Mouse (Mus musculus): ENCODE results near the gene Alg2. TPM values are rescaled to one million over a fixed set of nuclear protein-coding genes. Genes with fewer than 3 reads are reported as not detected.
A peak's percentile ranks its signal among the peaks of the same experiment; 100 is the strongest.

Alg2 gene
- polyA plus RNA-seq, 1 experiment from 2014 or later: 332 TPM

DNA sequence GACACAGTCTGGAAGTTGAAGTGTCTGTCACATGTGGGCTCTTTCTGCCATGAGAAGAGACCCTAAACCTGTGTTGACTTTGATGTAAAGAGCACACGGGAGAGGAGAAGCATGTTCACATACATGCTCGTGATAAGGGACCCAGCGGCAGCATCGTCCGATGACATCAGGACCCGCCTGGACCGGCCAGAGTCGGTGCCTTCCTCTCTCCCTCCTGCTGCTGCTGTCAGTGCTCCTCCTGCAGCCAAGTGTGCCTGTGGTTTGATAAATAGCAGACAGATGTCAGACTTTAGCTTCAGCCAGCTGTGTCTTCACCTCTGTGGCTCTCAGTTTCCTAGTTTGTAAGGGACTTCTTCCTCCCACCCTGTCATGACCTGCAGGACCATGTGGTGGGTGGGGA lies 19.3 kb upstream of the Alg2 start:
- H3K9ac ChIP-seq: no peak overlapping the region

DNA sequence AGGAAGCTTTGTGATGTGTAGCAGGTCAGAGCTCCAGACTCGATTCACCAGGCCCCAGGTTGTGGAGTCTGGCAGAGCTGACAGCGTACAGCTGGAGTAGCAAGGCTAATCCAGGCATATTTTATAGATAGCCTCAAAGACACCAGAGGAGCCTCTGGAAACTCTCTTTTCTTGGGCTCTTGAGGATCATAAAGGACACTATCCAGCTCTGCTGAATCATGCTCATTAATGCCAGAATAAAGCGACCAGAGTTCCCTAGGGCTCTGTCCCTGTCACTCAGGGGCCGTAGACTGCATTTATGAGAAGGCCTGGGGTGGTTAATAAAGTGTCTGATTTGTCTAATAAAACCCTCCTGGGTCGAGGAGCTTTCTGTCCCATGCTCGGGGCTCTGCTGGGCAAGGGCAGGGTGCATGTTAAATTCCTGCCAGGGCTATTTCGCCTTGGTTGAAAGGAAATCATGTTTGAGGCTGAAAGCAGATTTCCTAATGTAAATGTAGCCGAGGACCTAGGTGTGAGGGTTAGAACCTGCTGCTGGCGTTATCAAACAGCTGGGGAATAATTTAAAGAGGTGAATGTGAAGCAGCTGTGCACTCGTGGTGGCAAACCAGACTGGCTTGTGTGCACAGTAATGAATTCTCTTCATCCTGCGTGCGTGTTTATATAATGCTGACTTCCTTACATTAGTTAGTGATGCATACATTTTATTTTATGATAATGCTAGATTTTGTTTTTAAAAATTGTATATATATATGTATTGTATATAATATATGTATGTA lies 18.4 kb upstream of the Alg2 start:
- no peak overlapping the region for H3K4me3 ChIP-seq
- no peak overlapping the region for H3K9ac ChIP-seq
- peak overlapping the region; percentile 48; the same call in 1 of the 2 replicates for H3K27ac ChIP-seq
- no peak overlapping the region for H3K4me2 ChIP-seq
- no peaks in the 10 kb centered on the region for H3K36me3 ChIP-seq (replicated peaks)
- ATAC-seq (replicated peaks): peak; percentile 77
- 36% methylated on average over 12 of the region's 12 CpGs for WGBS
- H3K9me3 ChIP-seq: no peaks in the 10 kb centered on the region
- H3K4me1 ChIP-seq: peaks cover 9% of the 10 kb centered on the region
- no peaks in the 10 kb centered on the region for H3K27me3 ChIP-seq (replicated peaks)

More for the DNA sequence above, 19.3 kb upstream of the Alg2 start:
- no peak overlapping the region for H3K27ac ChIP-seq
- no peak overlapping the region for H3K4me2 ChIP-seq
- H3K36me3 ChIP-seq (replicated peaks): no peaks in the 10 kb centered on the region
- 0 out of 2 replicates have a peak, but pooled peaks cover 3% of the 10 kb centered on the region for H3K27me3 ChIP-seq (replicated peaks)
- H3K9me3 ChIP-seq: no peaks in the 10 kb centered on the region
- H3K4me3 ChIP-seq: no peak overlapping the region
- ATAC-seq (replicated peaks): no peak
- peaks cover 9% of the 10 kb centered on the region for H3K4me1 ChIP-seq
- WGBS: 78% methylated on average over 8 of the region's 8 CpGs

DNA sequence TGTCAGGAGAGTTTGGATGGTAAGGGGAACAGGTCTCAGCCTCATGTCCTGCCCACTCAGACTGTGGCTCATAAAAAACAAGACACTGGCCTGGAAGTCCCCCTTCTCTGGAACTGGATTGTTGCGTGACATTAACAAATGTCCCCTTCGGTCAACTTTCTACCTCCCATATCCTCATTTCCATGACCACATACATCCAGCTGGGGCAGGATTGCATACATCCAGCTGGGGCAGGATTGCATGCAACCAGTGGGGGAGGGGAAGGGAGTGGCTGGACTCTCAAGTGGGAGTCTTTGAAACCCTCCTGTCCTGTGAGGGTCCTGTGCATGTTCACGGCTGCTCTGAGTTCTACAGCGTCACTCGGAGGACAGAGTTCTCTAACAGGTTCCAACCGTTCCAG lies 17.1 kb upstream of the Alg2 start:
- Histone ChIP-seq H3K36me3 (replicated peaks) (no peaks in the 10 kb centered on the region), H3K4me1 (peaks cover 9% of the 10 kb centered on the region), H3K27ac (no peak overlapping the region), H3K27me3 (replicated peaks) (no peaks in the 10 kb centered on the region), H3K9ac (no peak overlapping the region), H3K4me2 (no peak overlapping the region), H3K9me3 (no peaks in the 10 kb centered on the region), H3K4me3 (no peak overlapping the region)
- ATAC-seq (replicated peaks): no peak
- WGBS: 77% methylated on average over 6 of the region's 6 CpGs

DNA sequence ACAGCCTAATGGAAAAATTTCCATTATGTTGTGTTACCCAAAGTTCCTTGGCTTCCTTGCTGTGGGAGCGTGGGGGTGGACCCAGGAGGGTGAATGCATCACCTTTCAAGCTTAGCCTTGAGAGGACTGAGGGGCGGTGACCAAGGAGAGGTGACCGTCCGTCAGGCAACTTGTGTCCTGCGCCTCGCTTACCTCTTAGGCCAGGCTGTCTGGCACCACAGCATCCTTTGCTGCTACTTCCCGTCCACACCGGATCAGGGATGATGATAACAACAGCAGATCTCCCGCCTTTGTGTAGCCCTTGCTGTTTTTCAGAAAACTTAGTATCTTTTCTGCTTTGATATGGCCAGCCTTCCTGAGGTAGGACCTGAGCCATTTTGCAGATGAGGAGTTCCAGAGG lies 6.4 kb upstream of the Alg2 start:
- Histone ChIP-seq H3K27ac (no peak overlapping the region), H3K9ac (no peak overlapping the region), H3K4me2 (no peak overlapping the region), H3K4me1 (peaks cover 9% of the 10 kb centered on the region), H3K27me3 (replicated peaks) (no peaks in the 10 kb centered on the region), H3K4me3 (no peak overlapping the region), H3K9me3 (no peaks in the 10 kb centered on the region), H3K36me3 (replicated peaks) (peaks cover 45% of the 10 kb centered on the region)
- ATAC-seq (replicated peaks): no peak
- WGBS: 92% methylated on average over 9 of the region's 9 CpGs

DNA sequence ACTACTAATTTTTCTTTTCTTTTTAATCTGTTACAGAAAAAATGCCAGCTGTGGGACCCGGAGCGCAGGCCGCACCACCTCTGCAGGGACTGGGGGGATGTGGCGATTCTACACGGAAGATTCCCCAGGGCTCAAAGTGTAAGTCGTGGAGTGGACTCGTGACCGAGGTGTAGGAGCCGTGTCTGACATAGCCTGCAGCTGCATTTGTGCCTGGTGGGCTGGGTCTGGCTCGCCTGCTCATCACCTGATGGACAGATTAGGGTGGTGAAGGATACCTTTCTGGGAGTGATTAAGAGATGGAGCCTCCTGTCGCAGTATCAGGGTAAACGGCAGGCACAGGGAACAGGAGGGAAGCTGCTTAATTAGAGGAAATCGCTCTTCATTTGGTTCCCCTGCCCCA lies 6.0 kb upstream of the Alg2 start:
- no peaks in the 10 kb centered on the region for H3K9me3 ChIP-seq
- ATAC-seq (replicated peaks): no peak
- peaks cover 45% of the 10 kb centered on the region for H3K36me3 ChIP-seq (replicated peaks)
- no peak overlapping the region for H3K9ac ChIP-seq
- H3K27ac ChIP-seq: no peak overlapping the region
- peaks cover 14% of the 10 kb centered on the region for H3K4me1 ChIP-seq
- no peaks in the 10 kb centered on the region for H3K27me3 ChIP-seq (replicated peaks)
- H3K4me3 ChIP-seq: no peak overlapping the region
- H3K4me2 ChIP-seq: no peak overlapping the region
- 92% methylated on average over 13 of the region's 13 CpGs for WGBS

DNA sequence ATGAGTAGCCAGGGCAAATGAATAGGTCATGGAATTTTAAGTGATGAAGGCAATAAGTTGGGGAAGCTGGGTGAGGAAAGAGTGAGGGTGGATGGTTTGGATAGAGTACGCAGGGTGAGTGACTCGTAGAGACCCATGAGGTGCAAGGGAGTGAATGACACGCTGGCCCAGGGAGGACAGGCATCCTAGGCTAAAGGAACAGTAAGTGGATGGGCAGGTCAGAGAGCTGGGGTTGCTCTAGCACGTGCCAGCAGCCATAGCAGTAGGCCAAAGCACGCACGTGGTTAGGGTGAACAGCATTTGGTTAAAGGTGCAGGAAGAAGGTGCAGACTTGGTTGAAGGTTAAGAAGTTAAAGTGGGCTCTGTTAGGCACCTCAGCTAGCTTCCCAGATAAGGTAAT lies 3.4 kb upstream of the Alg2 start:
- Histone ChIP-seq H3K4me3 (no peak overlapping the region), H3K9ac (no peak overlapping the region), H3K4me1 (peaks cover 23% of the 10 kb centered on the region), H3K4me2 (no peak overlapping the region), H3K27ac (no peak overlapping the region), H3K9me3 (no peaks in the 10 kb centered on the region), H3K27me3 (replicated peaks) (no peaks in the 10 kb centered on the region), H3K36me3 (replicated peaks) (peaks cover 37% of the 10 kb centered on the region)
- ATAC-seq (replicated peaks): no peak
- WGBS: 96% methylated on average over 6 of the region's 6 CpGs

DNA sequence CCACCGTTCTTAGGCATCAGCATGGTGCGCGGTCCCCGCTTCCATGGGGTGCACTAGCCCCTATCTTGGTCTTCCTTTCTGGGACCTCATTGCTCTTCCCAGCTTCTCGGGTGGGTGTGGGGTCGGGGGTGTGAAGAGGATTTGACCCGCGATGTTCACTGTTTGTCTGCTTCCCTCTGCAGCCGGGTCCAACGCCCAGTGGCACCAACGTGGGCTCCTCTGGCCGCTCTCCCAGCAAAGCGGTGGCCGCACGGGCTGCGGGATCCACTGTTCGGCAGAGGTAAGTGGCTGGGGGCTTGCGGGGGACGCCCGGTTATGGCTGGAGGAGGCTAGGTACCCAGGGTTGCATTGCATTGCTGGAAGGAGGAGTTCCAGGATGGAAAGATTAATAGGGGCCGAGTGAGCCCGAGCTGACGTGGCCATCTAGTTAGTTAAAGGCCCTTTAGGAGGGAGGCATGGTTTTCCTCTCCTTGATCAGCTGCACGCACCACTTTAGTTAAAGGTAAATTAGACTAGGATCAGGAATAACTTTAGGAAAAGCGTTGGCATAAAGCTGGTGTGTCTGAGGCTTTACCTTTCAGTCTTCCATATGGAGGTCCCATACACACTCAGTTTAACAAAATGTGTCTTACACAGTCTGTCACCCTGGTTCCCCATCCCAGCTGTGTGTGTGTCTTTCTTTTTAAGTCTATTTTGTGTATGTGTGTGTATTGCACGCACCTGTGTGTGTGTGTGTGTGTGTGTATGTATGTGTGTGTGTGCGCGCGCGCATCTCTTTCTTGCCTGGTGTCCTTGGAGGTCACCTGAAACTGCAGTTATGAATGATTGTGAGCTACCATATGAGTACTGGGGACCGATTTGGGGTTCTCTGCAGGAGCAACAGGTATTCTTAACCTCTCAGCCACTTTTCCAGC lies 854 bp upstream of the Alg2 start:
- Histone ChIP-seq H3K27ac (peak overlapping the region; percentile 96), H3K9me3 (no peaks in the 10 kb centered on the region), H3K4me2 (peak overlapping the region; percentile 78), H3K9ac (peak overlapping the region; percentile 91), H3K4me1 (peaks cover 26% of the 10 kb centered on the region), H3K4me3 (peak overlapping the region; percentile 85), H3K27me3 (replicated peaks) (no peaks in the 10 kb centered on the region), H3K36me3 (replicated peaks) (peaks cover 40% of the 10 kb centered on the region)
- ATAC-seq (replicated peaks): no peak
- WGBS: 14% methylated on average over 31 of the region's 31 CpGs

DNA sequence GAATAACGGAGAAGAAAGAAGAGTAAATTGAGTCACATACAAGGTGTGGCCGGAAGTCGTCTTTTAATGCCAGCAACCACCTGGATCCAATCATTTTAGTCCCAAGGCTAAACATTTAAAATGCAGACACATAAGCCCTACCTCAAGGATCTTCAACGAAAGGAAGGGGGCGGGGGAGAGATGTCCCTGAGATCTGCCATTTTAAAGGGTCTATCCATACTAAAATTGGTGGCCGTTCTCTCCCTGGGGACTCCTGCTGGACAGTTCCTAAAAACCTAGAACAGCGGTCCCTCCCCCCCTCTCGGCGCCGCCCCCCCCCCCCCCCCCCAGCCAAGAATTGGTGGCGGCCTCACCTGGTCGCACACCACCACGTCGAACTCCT lies 556 bp downstream of the Alg2 start:
- H3K9me3 ChIP-seq: no peaks in the 10 kb centered on the region
- no peaks in the 10 kb centered on the region for H3K27me3 ChIP-seq (replicated peaks)
- peak overlapping the region; percentile 91 for H3K9ac ChIP-seq
- H3K36me3 ChIP-seq (replicated peaks): peaks cover 47% of the 10 kb centered on the region
- ATAC-seq (replicated peaks): peak; percentile 38
- H3K4me2 ChIP-seq: peak overlapping the region; percentile 78
- H3K27ac ChIP-seq: peak overlapping the region; percentile 96
- WGBS: 2% methylated on average over 10 of the region's 14 CpGs
- peaks cover 26% of the 10 kb centered on the region for H3K4me1 ChIP-seq
- peak overlapping the region; percentile 85 for H3K4me3 ChIP-seq

DNA sequence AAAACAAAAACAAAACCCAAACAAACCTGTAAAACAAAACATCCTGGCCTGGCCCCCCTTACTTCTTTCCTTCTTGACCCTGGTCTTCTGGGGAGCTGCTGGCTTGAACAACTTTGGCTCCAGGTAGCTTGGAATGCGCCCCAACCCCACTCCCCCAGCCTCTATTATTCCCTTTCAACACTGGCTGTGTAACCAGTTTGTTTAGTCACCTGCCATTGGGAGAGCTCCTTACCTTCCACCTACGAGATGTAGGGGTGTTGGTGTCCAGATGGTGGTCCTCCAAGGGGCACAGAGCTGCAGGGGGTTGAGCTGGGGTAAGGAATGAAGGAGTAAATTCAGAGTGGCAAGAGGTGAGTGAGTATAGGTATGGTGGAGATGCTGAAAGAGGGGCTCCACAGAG lies 6.9 kb downstream of the Alg2 start:
- no peak overlapping the region for H3K4me2 ChIP-seq
- H3K4me1 ChIP-seq: no peaks in the 10 kb centered on the region; the same call in 1 of the 2 replicates

DNA sequence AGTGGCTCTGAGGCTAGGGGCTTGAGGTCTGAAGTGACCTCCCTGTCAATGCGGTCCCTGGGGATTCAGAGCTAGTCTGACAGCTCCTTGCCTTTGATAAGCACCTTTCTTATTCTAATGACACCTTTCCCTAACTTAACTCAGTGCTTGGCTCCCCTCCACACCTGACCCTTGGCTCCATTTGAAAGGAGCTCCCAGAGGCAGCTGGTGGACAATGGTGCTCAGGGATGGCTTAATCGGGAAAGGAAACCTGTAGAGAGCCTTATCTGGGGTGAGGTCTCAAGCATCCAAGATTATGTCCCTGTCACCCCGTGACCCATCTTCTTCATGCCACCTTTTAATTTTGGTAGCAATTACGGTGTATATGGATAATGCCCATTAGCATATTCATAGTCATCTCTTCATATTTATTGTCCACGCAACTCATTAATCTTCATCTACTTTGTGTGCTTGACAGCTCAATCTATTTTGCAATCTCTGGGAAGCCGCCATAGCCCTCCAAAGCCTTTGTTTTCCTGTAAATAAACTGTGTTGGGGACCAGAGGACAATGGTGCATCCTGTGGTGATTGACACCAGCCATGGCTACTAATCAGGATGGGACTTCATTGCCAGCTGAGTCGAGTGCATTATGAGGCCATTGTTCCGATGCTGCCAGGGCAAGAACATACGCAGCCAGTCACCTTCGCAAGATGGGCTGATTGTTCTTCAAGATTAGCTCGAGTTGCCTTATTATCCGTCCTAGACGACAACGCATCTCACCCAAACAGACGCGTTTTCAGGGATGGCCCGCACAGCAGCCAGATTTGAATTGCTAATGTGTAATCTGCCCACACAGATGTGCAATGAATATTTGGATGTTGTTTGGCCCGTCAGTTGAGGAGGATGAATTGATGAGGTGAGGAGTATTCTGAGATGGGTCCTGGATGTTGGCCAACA lies 24.3 kb downstream of the Alg2 start:
- no peak for ATAC-seq (replicated peaks)
- H3K4me2 ChIP-seq: peak overlapping the region; percentile 21; the same call in 1 of the 2 replicates
- WGBS: 12% methylated on average over 18 of the region's 18 CpGs
- H3K27me3 ChIP-seq (replicated peaks): no peaks in the 10 kb centered on the region
- no peaks in the 10 kb centered on the region for H3K9me3 ChIP-seq
- no peak overlapping the region for H3K27ac ChIP-seq
- H3K9ac ChIP-seq: no peak overlapping the region
- 0 out of 2 replicates have a peak, but pooled peaks cover 2% of the 10 kb centered on the region for H3K4me1 ChIP-seq
- H3K36me3 ChIP-seq (replicated peaks): no peaks in the 10 kb centered on the region
- H3K4me3 ChIP-seq: no peak overlapping the region

More for the DNA sequence above, 6.9 kb downstream of the Alg2 start:
- Histone ChIP-seq H3K27me3 (replicated peaks) (no peaks in the 10 kb centered on the region), H3K9ac (no peak overlapping the region), H3K27ac (no peak overlapping the region), H3K36me3 (replicated peaks) (peaks cover 49% of the 10 kb centered on the region), H3K4me3 (no peak overlapping the region), H3K9me3 (no peaks in the 10 kb centered on the region)
- WGBS: 97% methylated on average over 2 of the region's 2 CpGs
- no peak for ATAC-seq (replicated peaks)

DNA sequence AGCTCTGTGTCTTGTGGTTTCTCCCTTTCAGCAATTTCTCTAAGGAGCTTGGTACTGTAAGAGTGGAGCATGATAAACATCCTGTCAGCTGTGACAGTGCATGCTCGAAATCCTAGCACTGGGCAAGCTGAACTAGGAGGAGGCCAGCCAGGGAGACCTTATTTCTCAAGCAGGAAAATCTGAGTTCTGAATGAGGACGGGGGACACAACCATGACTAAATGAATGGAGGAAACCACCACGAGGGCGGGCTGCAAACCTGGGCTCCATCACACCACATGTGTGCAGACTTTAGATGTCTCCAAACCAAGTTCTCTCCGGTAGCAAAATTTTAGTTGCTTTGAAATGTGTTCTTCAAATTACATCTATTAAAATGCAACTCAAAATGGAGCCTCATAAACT lies 25.0 kb downstream of the Alg2 start:
- no peak for ATAC-seq (replicated peaks)
- Histone ChIP-seq H3K4me3 (no peak overlapping the region), H3K27me3 (replicated peaks) (no peaks in the 10 kb centered on the region), H3K9ac (no peak overlapping the region), H3K9me3 (no peaks in the 10 kb centered on the region), H3K4me1 (0 out of 2 replicates have a peak, but pooled peaks cover 2% of the 10 kb centered on the region), H3K4me2 (no peak overlapping the region), H3K36me3 (replicated peaks) (no peaks in the 10 kb centered on the region), H3K27ac (no peak overlapping the region)
- 59% methylated on average over 5 of the region's 5 CpGs for WGBS

Measured in midbrain, embryonic 15.5 days (tissue).